Mouse (Mus musculus) monocyte, adult 2 months (primary cell): ENCODE results near the gene Pidd1.

Source experiments
- DNase-seq, 2 experiments: peaks; one replicate each; pipeline ENCODE4 v3.0.0; 2022; ENCODE audit warnings: low spot score in 2 of 2, low read depth in 1 of 2

Pidd1 gene

GRCm38 (mm10) chr7:141436523-141436892 is 7.3 kb downstream of the Pidd1 start:
- no peak for DNase-seq

DNA sequence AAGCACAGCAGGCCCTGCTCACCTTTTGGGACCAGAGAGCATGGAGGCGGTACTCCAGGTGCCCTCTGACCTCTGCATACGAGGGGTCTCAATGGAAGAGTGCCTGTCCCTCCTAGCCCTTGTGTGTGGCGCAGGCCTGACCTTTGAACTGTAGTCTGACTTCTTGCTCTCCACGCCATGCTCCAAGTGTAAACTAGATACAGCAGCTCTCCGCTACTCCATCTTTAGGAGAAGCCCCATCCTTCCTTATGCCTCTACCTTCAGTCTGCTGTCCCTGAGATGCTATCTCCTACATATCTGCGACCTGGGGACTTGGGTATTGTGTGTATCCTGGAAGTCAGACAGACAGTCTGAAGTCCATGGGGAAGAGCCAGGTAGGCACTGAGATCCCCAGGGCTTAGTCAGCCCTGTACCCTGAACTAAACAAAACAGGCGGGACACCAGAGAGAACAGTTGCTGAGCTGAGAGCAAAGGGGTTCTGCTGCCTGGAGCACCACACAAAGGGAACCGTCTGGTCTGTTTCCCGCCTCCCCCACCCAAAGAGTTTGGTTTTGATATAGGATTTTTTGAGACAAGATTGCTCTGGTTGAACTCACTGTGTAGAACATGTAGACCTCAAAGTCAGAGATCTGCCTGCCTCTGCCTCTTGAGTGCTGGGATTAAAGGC is 7.8 kb downstream of the Pidd1 start:
- no peak for DNase-seq

DNA sequence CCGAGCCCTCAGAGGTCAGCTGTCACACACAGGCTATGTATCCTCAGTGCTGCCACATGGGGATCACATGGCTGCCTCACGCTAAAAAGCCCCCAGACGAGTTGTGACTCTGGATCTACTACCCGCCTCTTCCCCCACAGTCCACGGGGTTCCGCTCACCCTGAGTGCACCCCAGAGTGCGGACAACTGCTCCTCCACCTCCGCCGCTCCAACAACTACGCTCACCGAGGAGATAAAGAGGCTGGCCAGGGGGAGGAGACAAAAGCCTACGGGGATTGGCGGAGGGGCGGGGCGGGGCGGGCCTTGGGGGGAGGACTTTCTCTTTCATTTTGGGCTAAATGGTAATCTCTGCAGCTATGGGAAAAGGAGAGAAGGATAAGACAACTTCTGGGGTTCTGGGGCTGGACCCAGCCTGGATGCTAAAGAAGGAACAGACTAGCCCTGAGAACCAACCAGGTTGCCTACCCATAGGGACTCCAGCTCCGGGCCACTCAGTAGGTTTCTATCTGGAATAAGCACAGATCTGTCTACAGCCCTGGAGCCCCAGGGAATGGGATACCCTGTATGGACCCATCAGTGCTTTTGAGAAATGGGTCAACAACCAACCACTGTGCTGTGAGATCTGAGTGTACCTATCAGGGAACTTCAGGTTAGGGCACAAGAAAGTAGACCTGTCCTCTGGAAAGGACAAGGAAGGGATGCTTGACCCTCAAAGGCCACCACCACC is 8.5 kb downstream of the Pidd1 start:
- no peak for DNase-seq

DNA sequence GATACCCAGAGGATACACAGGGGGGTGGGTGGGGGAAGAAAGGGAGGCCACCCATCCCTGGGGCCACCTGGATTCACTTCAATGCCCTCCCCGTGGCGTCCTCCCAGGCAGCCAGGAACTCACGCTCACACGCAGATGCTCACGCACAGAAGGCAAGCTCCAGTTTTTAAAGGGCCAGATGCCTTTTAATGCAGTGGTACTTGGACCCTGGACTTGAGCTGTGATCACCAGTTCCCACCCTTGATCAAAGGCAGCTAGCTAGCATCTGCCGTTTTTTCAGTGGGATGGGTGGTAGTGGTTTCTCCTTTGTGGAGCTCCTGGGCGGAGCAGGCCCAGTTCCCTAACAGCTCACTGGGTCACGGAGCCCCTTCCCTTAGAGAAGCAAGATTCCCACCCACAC is 9.4 kb downstream of the Pidd1 start:
- no peak for DNase-seq

DNA sequence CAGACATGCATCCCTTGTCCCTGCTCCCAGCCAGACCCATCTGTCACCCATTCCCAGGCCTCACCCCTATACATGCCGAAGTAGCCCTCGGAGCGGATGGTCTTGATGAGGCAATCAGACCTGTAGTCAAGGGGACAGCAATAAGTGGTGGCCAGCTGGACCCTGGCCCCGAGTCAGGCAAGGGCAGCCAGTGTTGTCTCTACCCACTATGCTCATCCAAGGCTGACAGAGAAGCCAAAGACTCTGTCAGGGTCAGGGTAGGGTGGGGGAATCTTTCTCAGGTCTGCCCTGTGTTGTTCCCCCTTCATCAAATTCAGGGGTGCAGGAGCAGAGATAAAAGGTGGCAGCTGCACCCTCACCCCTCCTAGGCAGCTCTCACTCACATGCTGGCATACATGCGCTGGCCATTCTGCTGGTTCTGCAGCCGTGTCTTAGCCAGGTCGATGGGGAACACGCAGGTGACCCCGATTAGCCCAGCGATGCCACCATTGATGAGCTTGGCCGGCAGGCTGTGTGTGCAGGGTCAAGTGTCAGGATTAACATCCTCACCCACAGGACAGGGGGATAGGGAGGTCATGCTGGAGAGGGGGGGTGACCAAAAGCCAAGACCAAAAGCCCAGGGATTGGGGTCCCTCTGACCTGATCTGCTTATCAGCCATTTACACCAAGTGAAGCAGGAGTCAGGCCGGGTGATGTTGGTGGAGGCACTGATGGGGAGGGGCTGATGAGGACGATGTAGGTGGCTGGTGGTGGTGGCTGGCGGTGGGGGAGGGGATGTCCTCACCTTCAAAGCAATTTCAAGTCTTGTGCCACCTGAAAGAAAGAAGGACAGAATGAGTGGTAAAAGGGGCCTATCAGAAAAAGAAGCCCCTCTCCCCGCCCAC is 10.1 kb downstream of the Pidd1 start:
- DNase-seq: no peak

- DNase-seq: no peak
These were observed 10.9 kb downstream of the Pidd1 start for GRCm38 (mm10) chr7:141432741-141433516.

GRCm38 (mm10) chr7:141432186-141432611 is 11.6 kb downstream of the Pidd1 start:
- DNase-seq: no peak

DNA sequence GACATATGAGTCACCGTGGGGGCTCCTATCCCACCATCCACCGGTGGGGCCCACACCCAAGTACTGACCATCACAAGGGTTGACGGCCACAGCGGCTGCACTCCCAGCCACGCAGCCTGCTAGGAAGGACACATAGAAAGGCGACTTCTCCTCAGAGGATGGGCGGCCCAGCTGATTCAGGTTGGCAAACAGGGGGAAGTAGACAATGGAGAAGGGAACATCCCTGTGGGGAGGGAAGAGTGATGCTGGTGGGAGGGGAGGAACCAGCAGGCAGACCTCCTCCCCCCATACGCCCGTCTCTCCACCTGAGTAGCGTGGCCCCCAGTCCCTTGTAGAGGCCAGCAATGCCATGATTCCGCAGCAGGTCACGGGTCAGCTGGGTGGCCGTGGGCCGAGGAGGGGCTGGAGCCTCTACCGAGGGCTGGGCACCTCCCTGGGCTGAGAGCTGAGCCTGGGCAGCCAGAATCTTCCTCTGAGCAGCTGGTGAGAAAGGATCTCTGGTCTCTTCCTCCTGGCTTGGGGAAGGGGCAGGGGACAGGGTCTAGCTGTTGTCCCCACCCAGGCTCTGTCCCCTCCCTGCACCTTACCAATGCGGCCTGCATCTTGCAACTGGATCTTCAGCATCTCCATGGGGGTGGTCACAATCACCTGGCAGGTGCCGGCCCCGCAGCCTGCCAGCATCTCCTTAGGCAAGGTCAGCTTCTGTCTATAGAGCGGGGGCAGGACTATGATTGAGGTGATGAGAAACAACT is 12.2 kb downstream of the Pidd1 start:
- DNase-seq: no peak

GRCm38 (mm10) chr7:141430585-141431240 is 13.1 kb downstream of the Pidd1 start:
- no peak for DNase-seq

- no peak for DNase-seq
These were observed 13.8 kb downstream of the Pidd1 start for GRCm38 (mm10) chr7:141429840-141430584.

GRCm38 (mm10) chr7:141429310-141429709 is 14.5 kb downstream of the Pidd1 start, which contains the start of gene Cend1:
Gene Cend1 (minus strand): TSS chr7:141429491.
- no peak for DNase-seq

GRCm38 (mm10) chr7:141428701-141429100 is 15.1 kb downstream of the Pidd1 start:
- DNase-seq: no peak

DNA sequence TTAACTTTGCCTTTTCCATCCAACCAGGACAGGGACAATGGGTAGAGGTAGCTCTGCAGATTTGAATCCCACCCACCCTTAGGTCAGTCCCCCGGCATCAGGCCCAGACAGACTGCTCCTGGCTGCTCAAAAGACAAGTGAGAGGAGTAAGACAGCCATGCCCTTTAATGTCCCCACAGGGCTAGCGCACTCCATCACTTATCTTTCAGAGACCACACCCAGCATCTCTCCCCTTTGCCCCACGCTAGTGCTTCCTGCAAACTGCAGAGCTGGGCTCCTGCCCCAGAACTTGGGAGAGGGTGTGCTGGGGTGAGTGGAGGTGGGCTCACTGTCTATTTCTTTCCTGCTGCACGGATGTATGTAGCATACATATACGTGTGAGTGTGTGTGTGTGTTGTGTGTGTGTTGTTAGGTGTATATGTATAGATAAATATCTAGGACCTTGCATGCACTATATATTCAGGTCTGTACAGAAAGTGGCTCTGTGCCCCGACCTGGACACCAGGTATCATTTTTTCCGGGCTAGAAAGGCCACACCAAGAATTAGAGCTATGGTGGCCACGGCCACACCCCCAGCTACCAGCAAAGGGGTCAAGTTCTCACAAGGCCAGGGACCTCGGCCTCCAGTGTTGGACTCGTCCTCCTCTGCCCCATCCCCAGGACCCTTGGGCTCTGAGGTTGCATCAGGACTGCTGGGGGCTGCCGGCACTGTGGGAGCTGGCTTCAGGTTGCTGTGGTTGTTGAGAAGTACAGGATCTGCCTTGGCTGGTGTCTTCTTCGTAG is 16.7 kb downstream of the Pidd1 start:
- no peak for DNase-seq

GRCm38 (mm10) chr7:141423811-141424210 is 20.0 kb downstream of the Pidd1 start:
- no peak for DNase-seq

DNA sequence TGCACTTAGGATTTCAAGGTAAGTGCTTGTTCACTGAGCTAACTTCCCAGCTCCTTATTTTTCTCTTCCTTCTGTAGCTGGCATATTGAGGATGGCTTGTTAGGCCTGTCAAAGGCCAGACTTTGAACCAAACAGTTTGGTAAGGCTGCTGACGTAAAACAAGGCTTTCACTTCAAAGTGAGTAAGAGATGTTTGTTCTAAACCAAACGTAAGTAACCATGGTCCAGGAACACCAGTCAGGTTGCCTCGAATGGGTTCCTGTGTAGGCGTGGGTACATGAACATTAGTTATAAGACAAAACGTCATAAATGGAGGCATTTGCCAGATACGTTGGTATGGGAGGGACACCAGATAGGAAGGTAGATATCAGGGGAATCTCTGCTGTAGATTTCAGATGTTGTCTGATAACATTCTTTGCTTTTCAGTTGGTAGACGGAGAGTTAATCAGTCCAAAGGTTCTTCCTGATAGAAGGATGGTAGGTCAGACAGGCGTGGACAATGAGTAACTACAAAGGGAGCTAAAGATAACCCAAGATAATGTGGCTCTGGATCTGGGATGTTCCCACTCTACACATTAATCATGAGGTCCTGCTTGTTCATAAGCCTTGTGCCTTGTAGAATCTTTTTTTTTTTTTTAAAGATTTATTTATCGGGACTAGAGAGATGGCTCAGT is 23.7 kb downstream of the Pidd1 start:
- no peak for DNase-seq

GRCm38 (mm10) chr7:141418970-141419369 is 24.9 kb downstream of the Pidd1 start:
- peak in 1 of 2 experiments; percentile 47 for DNase-seq
